Mouse (Mus musculus) heart, adult 2 months (tissue): ENCODE data around the gene Fhdc1.

ENCODE experiments used
- CTCF ChIP-seq: fragments of 200-600 bp; IDR thresholded peaks from 2 replicates; pipeline ENCODE4 v1.8.1; 2022; ENCODE audit warnings: antibody characterized with exemption, mild to moderate bottlenecking, moderate library complexity
- POLR2A ChIP-seq: fragments of 200-500 bp; IDR thresholded peaks from 2 replicates; pipeline ENCODE4 v1.6.1; 2011; ENCODE audit warnings: mild to moderate bottlenecking, low read depth, low read length, control low read depth; ENCODE audit not compliant: insufficient read depth

DNA sequence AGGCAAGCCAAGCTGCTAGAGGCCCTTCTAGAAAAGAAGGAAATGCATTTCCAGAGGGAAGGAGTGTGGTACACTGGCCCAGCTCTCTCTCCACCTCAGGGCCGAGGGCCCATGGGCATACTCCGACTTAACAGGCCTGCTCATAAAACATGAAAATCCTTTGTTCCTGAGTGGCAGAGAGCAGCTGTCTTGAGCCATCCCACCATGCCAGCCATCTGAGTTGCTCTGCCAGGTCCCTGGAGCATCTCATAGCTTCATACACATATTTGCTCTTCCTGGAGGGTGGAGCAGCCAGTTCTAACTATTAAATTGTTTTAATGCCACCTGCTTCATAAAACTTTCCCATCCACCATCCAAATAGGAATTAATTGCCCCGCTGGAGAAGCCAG, 70.8 kb downstream of the Fhdc1 start:
- TF ChIP-seq POLR2A (no peak), CTCF (no peak)
